Mouse (Mus musculus) embryonic fibroblast, embryonic 13.5 days (primary cell): ENCODE measurements around the gene Kcng3.

Experiments
- CTCF ChIP-seq: IDR thresholded peaks from 2 replicates; pipeline ENCODE4 v1.5.1; 2011; ENCODE audit warnings: mild to moderate bottlenecking, control low read depth, low read length, moderate library complexity, borderline replicate concordance; ENCODE audit not compliant: insufficient read depth
- POLR2A ChIP-seq: IDR thresholded peaks from 2 replicates; pipeline ENCODE4 v1.6.1; 2011; ENCODE audit warnings: low read depth, mild to moderate bottlenecking, control low read depth, low read length, moderate library complexity

DNA sequence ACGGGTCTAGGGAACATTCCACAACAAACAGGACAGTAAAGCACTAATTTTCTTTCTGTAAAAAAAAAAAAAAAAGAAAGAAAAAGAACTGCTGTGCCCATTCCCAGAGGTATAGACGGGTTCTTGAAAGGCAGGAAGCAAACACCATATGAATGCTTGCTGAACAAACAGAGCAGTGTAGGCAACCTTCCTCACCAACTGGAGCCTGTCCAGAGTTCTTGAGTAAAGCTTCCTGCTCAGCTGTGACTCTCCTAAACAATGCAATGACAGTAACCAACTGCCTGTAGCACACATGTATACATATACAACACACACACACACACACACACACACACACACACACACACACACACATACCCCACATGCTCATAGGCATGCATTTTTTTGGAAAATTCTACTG lies 49.1 kb downstream of the Kcng3 start:
- TF ChIP-seq CTCF (no peak), POLR2A (no peak)
